Mouse (Mus musculus) kidney, adult 2 months (tissue): Measurements from ENCODE around the gene Kif3a.

Experiments used
- CTCF ChIP-seq: fragments of 200-500 bp; conservative IDR thresholded peaks from 2 replicates; pipeline ENCODE4 v1.5.1; 2011; ENCODE audit warnings: low read depth, mild to moderate bottlenecking, control low read depth, low read length, moderate library complexity, mixed read lengths; ENCODE audit not compliant: insufficient read depth, insufficient read length
- POLR2A ChIP-seq: fragments of 200-500 bp; IDR thresholded peaks from one replicate; pipeline ENCODE4 v1.6.1; 2011; ENCODE audit warnings: low read depth, low read length, control low read depth

- TF ChIP-seq CTCF = no peak
- no peak for TF ChIP-seq POLR2A
These were observed 56.9 kb downstream of the Kif3a start for GRCm38 (mm10) chr11:53624124-53624523.
